Mouse (Mus musculus): ENCODE measurements around the gene Gpr89. TPM values are rescaled to one million over a fixed set of nuclear protein-coding genes. Genes with fewer than 3 reads are reported as not detected.

The Gpr89 gene
- polyA plus RNA-seq, 1 experiment = 0.18 TPM

DNA sequence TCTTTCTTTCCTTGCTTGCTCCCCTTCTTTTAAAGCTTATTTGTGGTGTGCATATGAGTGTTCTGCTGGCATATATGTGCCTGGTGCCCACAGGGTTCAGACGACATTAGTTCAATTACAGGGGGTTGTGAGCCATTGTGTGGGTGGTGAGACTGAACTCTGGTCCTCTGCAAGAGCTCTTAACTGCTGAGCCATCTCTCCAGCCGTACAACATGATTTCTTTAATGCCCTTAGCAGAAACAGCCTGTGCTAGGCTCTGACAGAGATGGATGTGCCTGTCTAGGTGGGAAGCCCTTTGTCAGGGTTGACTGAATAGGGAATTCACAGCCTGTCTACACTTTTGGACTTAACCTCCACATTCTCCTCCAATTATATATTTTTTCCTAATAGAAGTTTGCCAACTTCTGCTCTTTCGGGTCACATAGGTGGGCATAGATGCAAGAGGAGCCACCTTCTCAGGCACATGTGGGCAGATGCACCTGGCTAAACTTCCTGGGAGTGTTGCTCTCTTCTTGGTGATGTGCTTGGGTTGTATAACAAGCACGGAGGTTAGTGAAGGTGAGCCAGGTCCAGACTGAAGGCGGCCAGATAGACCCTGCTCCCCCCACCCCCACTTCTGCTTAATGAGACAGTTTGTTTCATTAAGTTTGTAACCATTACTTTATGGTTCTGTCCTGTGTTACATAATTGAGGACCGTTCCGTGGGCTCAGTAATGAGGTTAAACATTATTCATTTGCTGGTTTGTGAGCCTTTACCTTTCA is 70.4 kb downstream of the Gpr89 start:
- Histone ChIP-seq H3K36me3 (ENCODE audit: control insufficient read depth) (no peaks in the 10 kb centered on the region), H3K27me3 (ENCODE audit: control insufficient read depth) (no peaks in the 10 kb centered on the region)
- no peak for TF ChIP-seq TAL1 (IDR thresholded peaks at IDR 0.05; ENCODE audit: low read length)
- TF ChIP-seq GATA1 (IDR thresholded peaks at IDR 0.05; ENCODE audit: low read length) = no peak

DNA sequence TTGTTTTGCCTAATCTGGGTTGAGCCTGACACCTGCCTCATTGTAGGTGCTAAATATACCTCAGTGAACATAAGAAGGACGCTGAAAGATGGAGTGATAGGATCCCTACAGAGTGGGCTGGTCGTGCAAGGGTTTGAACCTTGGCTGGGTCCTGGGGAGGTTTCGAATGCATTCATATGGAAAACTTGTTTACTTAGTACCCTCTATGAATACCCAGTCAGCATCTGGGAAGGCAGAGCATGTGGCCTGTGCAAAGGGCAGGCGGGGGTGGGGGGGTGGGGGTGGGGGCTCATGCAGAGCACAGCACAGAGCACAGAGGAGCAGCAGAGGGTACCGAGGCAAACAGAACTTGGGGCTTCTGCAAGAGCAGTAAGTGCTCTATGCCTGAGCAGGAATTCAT is 72.2 kb downstream of the Gpr89 start:
- no peak overlapping the region for H3K4me3 ChIP-seq (replicated peaks)
- H3K9me3 ChIP-seq (ENCODE audit: control insufficient read depth, low read length) = no peaks in the 10 kb centered on the region
- no peaks in the 10 kb centered on the region for H3K36me3 ChIP-seq (ENCODE audit: control insufficient read depth)
- H3K4me1 ChIP-seq (ENCODE audit: control insufficient read depth) = no peaks in the 10 kb centered on the region
- no peaks in the 10 kb centered on the region for H3K27me3 ChIP-seq (ENCODE audit: control insufficient read depth)
- TF ChIP-seq TAL1 (IDR thresholded peaks at IDR 0.05; ENCODE audit: low read length) (no peak), GATA1 (IDR thresholded peaks at IDR 0.05; ENCODE audit: low read length) (no peak)

More for the DNA sequence above, 70.4 kb downstream of the Gpr89 start:
- H3K9me3 ChIP-seq (ENCODE audit: control insufficient read depth, low read length) = no peaks in the 10 kb centered on the region
- H3K4me1 ChIP-seq (ENCODE audit: control insufficient read depth) = no peaks in the 10 kb centered on the region
- no peak overlapping the region for H3K4me3 ChIP-seq (replicated peaks)

DNA sequence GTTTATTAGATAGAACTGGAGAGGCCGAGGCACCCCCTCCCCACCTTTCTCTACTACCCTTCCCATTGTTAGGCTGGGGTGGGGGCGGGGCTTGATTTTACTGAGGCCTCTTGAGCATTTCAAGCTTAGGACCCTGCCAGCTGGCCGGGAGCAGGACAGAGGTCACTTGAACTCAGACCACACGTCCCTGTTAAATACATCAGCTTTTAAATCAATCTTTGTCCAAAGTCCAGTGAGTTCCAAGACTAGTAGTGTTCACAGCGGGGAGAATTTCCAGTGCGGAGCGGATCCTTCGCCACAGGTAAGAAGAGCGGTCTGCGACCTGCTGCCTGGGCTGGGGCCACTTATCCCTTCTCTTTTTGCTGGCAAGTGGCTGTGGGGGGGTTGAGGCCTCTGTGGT is 75.3 kb downstream of the Gpr89 start:
- H3K27me3 ChIP-seq (ENCODE audit: control insufficient read depth) = no peaks in the 10 kb centered on the region
- peak overlapping the region; percentile 29 for H3K4me3 ChIP-seq (replicated peaks)
- TF ChIP-seq TAL1 (IDR thresholded peaks at IDR 0.05; ENCODE audit: low read length) (no peak), GATA1 (IDR thresholded peaks at IDR 0.05; ENCODE audit: low read length) (no peak)
- H3K9me3 ChIP-seq (ENCODE audit: control insufficient read depth, low read length) = no peaks in the 10 kb centered on the region
- no peaks in the 10 kb centered on the region for H3K36me3 ChIP-seq (ENCODE audit: control insufficient read depth)
- H3K4me1 ChIP-seq (ENCODE audit: control insufficient read depth) = no peaks in the 10 kb centered on the region

DNA sequence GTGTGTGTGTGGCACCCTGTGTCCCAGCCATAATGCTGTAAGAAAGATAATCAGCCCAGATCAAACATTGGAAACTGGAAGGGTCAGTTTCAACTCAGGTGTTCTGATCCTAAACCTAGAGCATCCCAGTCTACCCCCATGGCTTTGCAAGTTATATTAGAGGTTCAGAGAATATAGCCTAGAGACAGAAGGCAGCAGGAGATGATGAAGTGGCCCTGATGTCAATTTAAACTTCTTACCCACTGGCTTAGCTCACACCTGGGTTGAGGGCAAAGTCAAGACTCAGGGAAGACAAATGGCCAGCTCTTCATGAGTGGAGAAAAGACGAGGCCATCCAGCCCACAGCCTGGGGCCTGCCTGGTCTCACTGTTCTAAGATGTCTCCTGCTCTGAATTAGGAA is 76.2 kb downstream of the Gpr89 start, which contains the start of the genes Pdzk1 and Cd160:
Pdzk1 (plus strand) TSS at position 301 of the 400 bp plus-strand sequence.
Cd160 (minus strand) TSS at position 368 of the 400 bp plus-strand sequence.
- Histone ChIP-seq H3K9me3 (ENCODE audit: control insufficient read depth, low read length) (no peaks in the 10 kb centered on the region), H3K4me3 (replicated peaks) (peak within 1 kb of the TSS; percentile 29)

DNA sequence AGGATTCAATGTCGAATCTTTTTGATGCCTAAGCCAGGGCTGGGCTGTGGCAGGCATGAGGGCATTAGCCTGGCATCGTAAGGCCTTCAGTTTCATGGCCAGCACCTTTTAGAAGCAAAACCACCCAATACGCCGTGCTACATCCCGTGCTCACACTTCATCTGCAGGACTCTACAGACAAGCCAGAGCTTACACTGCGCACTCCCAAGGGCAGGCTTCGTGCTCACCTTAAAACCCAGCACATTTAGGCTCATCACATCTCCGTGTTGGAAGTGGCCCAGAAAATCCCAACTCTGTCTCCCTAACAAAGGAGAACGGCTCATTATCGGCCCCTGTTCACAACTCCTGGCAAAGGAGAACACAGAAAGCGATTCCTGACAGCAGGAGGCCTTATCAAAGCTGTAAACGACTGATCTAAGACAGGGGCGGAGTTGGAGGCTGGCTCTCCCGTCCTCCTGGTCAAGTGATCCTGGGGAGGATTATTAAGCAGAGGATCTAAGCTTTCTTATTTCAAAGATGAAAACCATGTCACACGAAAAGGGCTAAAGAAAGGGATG is 76.8 kb downstream of the Gpr89 start:
- Histone ChIP-seq H3K27me3 (ENCODE audit: control insufficient read depth) (no peaks in the 10 kb centered on the region), H3K4me1 (ENCODE audit: control insufficient read depth) (no peaks in the 10 kb centered on the region), H3K9me3 (ENCODE audit: control insufficient read depth, low read length) (no peaks in the 10 kb centered on the region), H3K36me3 (ENCODE audit: control insufficient read depth) (no peaks in the 10 kb centered on the region), H3K4me3 (replicated peaks) (no peak overlapping the region)
- TF ChIP-seq GATA1 (IDR thresholded peaks at IDR 0.05; ENCODE audit: low read length) = no peak
- no peak for TF ChIP-seq TAL1 (IDR thresholded peaks at IDR 0.05; ENCODE audit: low read length)

More for the DNA sequence above, 76.2 kb downstream of the Gpr89 start, which contains the start of the genes Pdzk1 and Cd160:
- H3K27me3 ChIP-seq (ENCODE audit: control insufficient read depth) = no peaks in the 10 kb centered on the region
- TF ChIP-seq TAL1 (IDR thresholded peaks at IDR 0.05; ENCODE audit: low read length) (no peak), GATA1 (IDR thresholded peaks at IDR 0.05; ENCODE audit: low read length) (no peak)
- no peaks in the 10 kb centered on the region for H3K4me1 ChIP-seq (ENCODE audit: control insufficient read depth)
- H3K36me3 ChIP-seq (ENCODE audit: control insufficient read depth) = no peaks in the 10 kb centered on the region

DNA sequence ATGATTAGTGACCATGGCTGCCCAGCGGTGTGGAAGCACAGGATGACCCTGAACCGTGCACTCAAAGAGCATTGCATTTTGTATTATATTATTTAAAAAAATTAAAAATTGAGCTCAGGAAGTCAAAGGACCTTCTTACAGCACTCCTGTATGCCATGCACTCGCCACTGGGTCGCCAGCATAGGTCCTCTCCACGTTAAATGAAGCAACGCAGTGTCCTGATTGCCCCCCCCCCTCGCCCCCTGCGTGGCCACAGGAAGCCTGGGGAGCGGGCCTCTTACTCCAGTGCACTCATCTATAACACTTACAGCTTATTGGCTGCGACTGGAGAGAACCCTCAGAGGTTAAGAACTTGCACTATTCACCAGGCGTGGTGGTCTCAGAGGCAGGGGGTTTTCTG is 79.9 kb downstream of the Gpr89 start:
- H3K36me3 ChIP-seq (ENCODE audit: control insufficient read depth) = no peaks in the 10 kb centered on the region
- no peaks in the 10 kb centered on the region for H3K27me3 ChIP-seq (ENCODE audit: control insufficient read depth)
- H3K9me3 ChIP-seq (ENCODE audit: control insufficient read depth, low read length) = no peaks in the 10 kb centered on the region
- H3K4me1 ChIP-seq (ENCODE audit: control insufficient read depth) = no peaks in the 10 kb centered on the region
- no peak overlapping the region for H3K4me3 ChIP-seq (replicated peaks)
- no peak for TF ChIP-seq TAL1 (IDR thresholded peaks at IDR 0.05; ENCODE audit: low read length)
- TF ChIP-seq GATA1 (IDR thresholded peaks at IDR 0.05; ENCODE audit: low read length) = no peak

DNA sequence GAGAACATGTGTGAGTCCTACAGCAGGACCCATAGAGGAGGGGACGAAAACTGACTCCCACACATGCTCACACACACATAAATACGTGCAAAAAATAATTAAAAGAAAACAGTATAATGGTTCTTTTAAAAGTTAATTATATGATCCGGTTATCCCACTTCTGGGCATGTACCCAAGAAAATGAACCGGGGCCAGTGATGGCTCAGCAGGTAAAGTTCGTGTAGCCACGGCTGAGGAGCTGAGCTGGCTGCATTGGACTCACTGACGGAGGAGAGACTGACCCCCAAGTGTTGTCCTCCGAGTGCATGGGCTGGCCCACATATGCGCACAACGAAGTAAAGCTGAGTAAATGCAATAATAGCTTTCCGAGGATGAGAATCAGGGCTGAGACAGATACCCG is 80.5 kb downstream of the Gpr89 start:
- H3K4me1 ChIP-seq (ENCODE audit: control insufficient read depth) = no peaks in the 10 kb centered on the region
- H3K36me3 ChIP-seq (ENCODE audit: control insufficient read depth) = no peaks in the 10 kb centered on the region
- H3K9me3 ChIP-seq (ENCODE audit: control insufficient read depth, low read length) = no peaks in the 10 kb centered on the region
- no peak overlapping the region for H3K4me3 ChIP-seq (replicated peaks)
- TF ChIP-seq GATA1 (IDR thresholded peaks at IDR 0.05; ENCODE audit: low read length) = no peak
- TF ChIP-seq TAL1 (IDR thresholded peaks at IDR 0.05; ENCODE audit: low read length) = no peak
- H3K27me3 ChIP-seq (ENCODE audit: control insufficient read depth) = no peaks in the 10 kb centered on the region

DNA sequence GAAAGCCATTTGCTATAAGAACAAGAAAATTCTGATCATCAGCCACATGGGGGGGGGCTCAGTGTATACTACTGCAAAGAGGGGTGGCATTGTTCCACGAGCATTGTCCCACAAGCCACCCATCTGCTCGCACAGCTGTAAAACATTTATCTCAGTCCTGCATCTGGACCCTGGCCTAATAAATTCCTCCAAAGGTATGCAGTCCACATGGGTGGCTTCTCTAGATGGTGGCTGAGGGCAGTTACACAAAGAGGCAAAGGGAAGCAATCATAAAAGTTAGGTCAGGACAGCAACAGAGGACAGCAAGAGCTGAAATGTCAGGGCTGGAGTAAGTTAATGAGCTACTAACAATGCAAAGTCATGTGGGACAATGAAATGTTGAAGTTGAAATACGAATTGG is 81.4 kb downstream of the Gpr89 start:
- Histone ChIP-seq H3K4me3 (replicated peaks) (no peak overlapping the region), H3K27me3 (ENCODE audit: control insufficient read depth) (no peaks in the 10 kb centered on the region), H3K4me1 (ENCODE audit: control insufficient read depth) (no peaks in the 10 kb centered on the region), H3K9me3 (ENCODE audit: control insufficient read depth, low read length) (no peaks in the 10 kb centered on the region), H3K36me3 (ENCODE audit: control insufficient read depth) (no peaks in the 10 kb centered on the region)
- no peak for TF ChIP-seq TAL1 (IDR thresholded peaks at IDR 0.05; ENCODE audit: low read length)
- TF ChIP-seq GATA1 (IDR thresholded peaks at IDR 0.05; ENCODE audit: low read length) = no peak

DNA sequence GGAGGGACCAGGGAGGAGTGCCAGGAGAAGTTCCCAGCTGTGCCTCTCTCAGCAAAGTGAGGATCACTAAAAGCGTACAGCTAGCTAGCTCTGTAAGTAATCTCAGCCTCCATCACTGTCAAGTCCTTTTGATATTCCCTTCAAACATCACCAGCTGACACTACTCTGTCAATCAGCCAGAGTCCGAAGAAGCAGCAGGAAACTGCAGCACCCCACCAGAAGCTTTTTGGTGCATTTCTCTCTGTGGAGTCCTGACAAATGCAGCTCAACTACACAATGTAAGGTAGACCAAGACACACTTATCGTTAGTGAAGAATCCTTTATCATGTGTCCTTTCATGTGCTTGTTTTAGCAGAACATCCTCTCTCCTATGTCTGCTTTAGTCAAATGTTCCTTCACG is 83.6 kb downstream of the Gpr89 start:
- Histone ChIP-seq H3K9me3 (ENCODE audit: control insufficient read depth, low read length) (no peaks in the 10 kb centered on the region; the same call in 1 of the 2 replicates), H3K4me3 (replicated peaks) (no peak overlapping the region), H3K27me3 (ENCODE audit: control insufficient read depth) (no peaks in the 10 kb centered on the region), H3K36me3 (ENCODE audit: control insufficient read depth) (no peaks in the 10 kb centered on the region), H3K4me1 (ENCODE audit: control insufficient read depth) (no peaks in the 10 kb centered on the region)
- TF ChIP-seq TAL1 (IDR thresholded peaks at IDR 0.05; ENCODE audit: low read length) = no peak
- no peak for TF ChIP-seq GATA1 (IDR thresholded peaks at IDR 0.05; ENCODE audit: low read length)

Measured in erythroblast, embryonic 14.5 days (primary cell).